In the genomic region with DNA sequence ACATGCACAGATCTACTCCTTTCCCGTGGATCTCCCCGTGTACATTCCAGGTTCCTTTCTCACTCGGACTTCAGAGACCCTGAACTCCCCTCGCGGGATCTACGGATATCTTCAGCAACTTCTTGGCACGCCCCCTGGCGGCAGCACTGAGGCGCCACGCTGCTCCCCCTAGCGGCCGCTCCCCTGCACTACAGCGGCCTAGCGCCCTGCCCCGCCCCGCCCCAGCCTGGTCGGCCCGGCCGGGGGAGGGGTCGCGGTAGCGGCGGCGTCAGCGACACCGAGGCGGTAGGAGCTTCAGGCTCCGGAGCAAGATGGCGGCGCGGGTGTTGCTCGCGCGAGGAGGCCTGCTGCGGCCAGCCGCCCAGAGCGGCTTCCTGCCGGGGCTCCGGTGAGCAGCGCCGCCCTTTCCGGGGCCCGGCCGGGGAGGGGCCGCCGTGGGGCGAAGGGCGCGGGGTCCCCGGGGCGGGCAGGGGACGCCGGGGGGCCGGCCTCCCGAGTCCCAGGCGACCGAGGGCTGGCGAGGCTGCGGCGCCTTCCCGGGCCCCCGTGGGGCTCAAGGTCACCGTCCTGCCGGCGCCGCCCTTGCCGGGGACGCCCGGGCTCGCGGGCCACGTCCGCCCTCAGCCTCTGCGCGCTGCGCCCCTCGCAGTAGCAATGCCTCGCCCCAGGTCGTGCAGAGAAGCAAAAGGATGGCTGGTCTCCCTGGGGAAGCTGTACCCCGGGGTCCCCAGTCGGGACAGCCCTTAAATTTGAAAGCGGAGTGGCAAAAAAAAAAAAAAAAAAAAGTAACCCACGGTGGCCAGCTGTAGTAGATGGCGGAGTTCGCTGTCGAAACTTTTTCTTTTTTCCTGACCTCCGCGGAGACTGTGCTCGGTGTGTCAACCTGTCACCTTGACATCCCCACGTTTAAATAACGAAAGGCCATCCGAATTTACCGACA, we compare ENCODE assay signal across 8 mouse cellular contexts. TPM values are rescaled to one million over a fixed set of nuclear protein-coding genes. Genes with fewer than 3 reads are reported as not detected.
A peak's percentile ranks its signal among the peaks of the same experiment; 100 is the strongest.
DNase-seq lines count a peak whose midpoint lies in the region; ATAC-seq lines count a peak whose summit lies in the region.

TSS of gene Nipsnap2 (plus strand) at position 230 of the 940 bp plus-strand sequence.

- peak; percentile 77 for DNase-seq in MEL-GATA-1-ER (ENCODE audit: extremely low read depth, low read depth)
- DNase-seq in cerebellum, adult 9-10 months, result peak; percentile 92
- peak; percentile 72 to 93 for DNase-seq in frontal cortex, adult 2 months (ENCODE audit: extremely low spot score in 1 of 2, low spot score in 1 of 2)
- peak; percentile 97 for DNase-seq in hindbrain, embryonic 11.5 days (ENCODE audit: low spot score)
- peak; percentile 97 to 98 for DNase-seq in layer of hippocampus, postnatal 10 days (ENCODE audit: low spot score in 2 of 2)
- peak; percentile 91 for DNase-seq in lung, postnatal 10 days
- peak; percentile 93 for DNase-seq in ovary, postnatal 36 days (ENCODE audit: low spot score)
- peak; percentile 97 for DNase-seq in thymus, postnatal 25 days

- H3K4me2 ChIP-seq in hindbrain, embryonic 11.5 days (replicated peaks; ENCODE audit: low read depth, low read length), result peak within 1 kb of the TSS; percentile 54

- under 1% methylated on average over 57 of the region's 93 CpGs for WGBS in hindbrain, embryonic 11.5 days

- no peaks in the 10 kb centered on the region for H3K36me3 ChIP-seq in hindbrain, embryonic 11.5 days (ENCODE audit: control insufficient read depth, insufficient read depth, low read length)

- ATAC-seq in hindbrain, embryonic 11.5 days (ENCODE audit: low FRiP score), result peak; percentile 95

- H3K4me1 ChIP-seq in hindbrain, embryonic 11.5 days (replicated peaks; ENCODE audit: control insufficient read depth, insufficient read depth, low read length), result no peaks in the 10 kb centered on the region

- H3K9ac ChIP-seq in hindbrain, embryonic 11.5 days (ENCODE audit: low read depth, low read length), result peak within 1 kb of the TSS; percentile 94

- no peaks in the 10 kb centered on the region for H3K9me3 ChIP-seq in hindbrain, embryonic 11.5 days (ENCODE audit: control insufficient read depth, low read length)

- no peaks in the 10 kb centered on the region for H3K27me3 ChIP-seq in hindbrain, embryonic 11.5 days (ENCODE audit: control insufficient read depth, insufficient read depth, low read length)

- peak within 1 kb of the TSS; percentile 93 for H3K27ac ChIP-seq in hindbrain, embryonic 11.5 days (ENCODE audit: low read depth, low read length)

- H3K4me3 ChIP-seq in hindbrain, embryonic 11.5 days (ENCODE audit: low read depth, low read length), result peak within 1 kb of the TSS; percentile 81

RNA-seq across cellular contexts. Expression of gene Nipsnap2, which starts in this region (rescaled TPM):
- 118 and 124 TPM in 2 replicates for polyA plus RNA-seq in frontal cortex, adult 2 months (2012; rRNA removed)
- polyA plus RNA-seq in hindbrain, embryonic 11.5 days (2014; fragmentation: Nextera tagmentation; extraction: Ambion mirVana), result 82.1 and 85.7 TPM in 2 replicates
- 10 to 100 TPM; 78.1 to 79.6 TPM for total RNA-seq in layer of hippocampus, postnatal 10 days (2021)

Comparison
In these comparisons a context has a peak if more than half of its experiments do, and no peak if none do; other contexts are left out.
1. Peak in every context shown above with its lines: DNase-seq, ATAC-seq, H3K4me3 ChIP-seq and H3K27ac ChIP-seq.